Mouse (Mus musculus) heart, embryonic 13.5 days (tissue): Measurements from ENCODE around the gene Prpf4b. TPM values are rescaled to one million over a fixed set of nuclear protein-coding genes. Genes with fewer than 3 reads are reported as not detected.
"Not testable (repeated sequence)": the region's sequence is repeated elsewhere in the genome, so short reads cannot be mapped to it uniquely, and the experiment has no call there.

Source experiments
- ATAC-seq: fragments of 200-750 bp; cut with Nextera tagmentation; 2 replicates; pipeline ENCODE4 v1.8.0; 2017; ENCODE audit warnings: moderate TSS enrichment; ENCODE audit not compliant: insufficient number of reproducible peaks, low FRiP score, low TSS enrichment; ENCODE audit errors: extremely low read depth
- H3K27ac ChIP-seq: fragments of 300-500 bp; sonication (generic); replicated peaks from 2 replicates; pipeline ENCODE4 v1.5.1; 2015; ENCODE audit warnings: moderate library complexity, mild to moderate bottlenecking, inconsistent platforms
- H3K27me3 ChIP-seq: fragments of 300-500 bp; sonication (generic); replicated peaks from 2 replicates; pipeline ENCODE4 v1.6.1; 2015; ENCODE audit warnings: mild to moderate bottlenecking, inconsistent platforms
- H3K36me3 ChIP-seq: fragments of 300-500 bp; sonication (generic); 2 replicates; pipeline ENCODE4 v1.6.1; 2015; ENCODE audit warnings: mild to moderate bottlenecking, inconsistent platforms
- H3K4me1 ChIP-seq: fragments of 300-500 bp; sonication (generic); 2 replicates; pipeline ENCODE4 v1.6.1; 2015; ENCODE audit warnings: inconsistent platforms
- H3K4me2 ChIP-seq: fragments of 300-500 bp; sonication (generic); 2 replicates; pipeline ENCODE4 v1.6.1; 2015; ENCODE audit warnings: inconsistent platforms, mild to moderate bottlenecking, moderate library complexity
- H3K4me3 ChIP-seq: fragments of 300-500 bp; sonication (generic); 2 replicates; pipeline ENCODE4 v1.5.1; 2015; ENCODE audit warnings: moderate library complexity, mild to moderate bottlenecking, inconsistent platforms
- H3K9ac ChIP-seq: fragments of 300-500 bp; sonication (generic); 2 replicates; pipeline ENCODE4 v1.6.1; 2015; ENCODE audit warnings: inconsistent platforms, mild to moderate bottlenecking, moderate library complexity
- H3K9me3 ChIP-seq: fragments of 300-500 bp; sonication (generic); 2 replicates; pipeline ENCODE4 v1.6.1; 2016; ENCODE audit warnings: inconsistent platforms
- WGBS: fragments of 180-500 bp; shearing (Covaris S2); methylation state at CpG from one replicate; pipeline ENCODE4 v1.1.7; 2015; ENCODE audit warnings: mixed read lengths; 5-methylcytosine and 5-hydroxymethylcytosine counted together
- polyA plus RNA-seq: library from polyadenylated mRNA; unstranded; fragments of >200 nt; fragmentation: Nextera tagmentation; extraction: Ambion mirVana; gene quantifications from 2 replicates; pipeline ENCODE4 v1.2.1, GENCODE M21; 2015

The Prpf4b gene
- polyA plus RNA-seq, 1 experiment from 2014 or later, result 41.2 TPM

DNA sequence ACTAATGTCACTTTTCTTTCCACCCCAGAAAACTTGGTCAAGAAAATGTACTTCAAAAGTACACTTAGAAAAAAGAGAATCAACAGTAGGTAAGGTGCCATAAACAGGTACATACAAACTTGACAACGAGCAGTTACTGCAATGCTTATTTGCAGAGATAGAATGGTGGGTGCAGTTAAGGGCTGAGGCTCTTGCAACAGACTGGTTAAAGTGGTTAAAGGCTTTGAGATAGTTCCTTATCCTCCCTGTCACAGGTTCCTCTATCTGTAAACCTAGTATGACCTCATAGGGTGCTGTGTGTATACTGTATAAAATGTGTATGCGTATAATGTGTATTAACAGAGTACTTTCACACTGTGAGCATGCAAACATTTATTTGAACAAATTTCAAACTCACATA, 76.3 kb downstream of the Prpf4b start:
- ATAC-seq, H3K9me3 ChIP-seq, H3K9ac ChIP-seq, H3K4me2 ChIP-seq, H3K27me3 ChIP-seq, H3K4me1 ChIP-seq, H3K4me3 ChIP-seq, H3K36me3 ChIP-seq, H3K27ac ChIP-seq: not testable (repeated sequence)
- 87% methylated on average over 2 of the region's 2 CpGs for WGBS

Other genes starting within 250 kb of the Prpf4b start
- 14.6 and 21.4 TPM in 2 replicates for gene Pxdc1, start 221.8 kb upstream of the Prpf4b start, polyA plus RNA-seq
- gene Fam50b, start 140.5 kb upstream of the Prpf4b start, polyA plus RNA-seq, result not detected in 2 replicates
- 2.0 and 2.2 TPM in 2 replicates for gene Fam217a, start 49.0 kb downstream of the Prpf4b start, polyA plus RNA-seq
- gene 4933417A18Rik, start 49.1 kb downstream of the Prpf4b start, polyA plus RNA-seq, result not detected in 2 replicates
- gene Eci3, start 88.5 kb downstream of the Prpf4b start, polyA plus RNA-seq, result 0.23 and 0.25 TPM in 2 replicates
- gene Eci2, start 151.8 kb downstream of the Prpf4b start, polyA plus RNA-seq, result 119 and 127 TPM in 2 replicates